Mouse (Mus musculus): ENCODE results near the gene Tmem144. TPM values are rescaled to one million over a fixed set of nuclear protein-coding genes. Genes with fewer than 3 reads are reported as not detected.

Tmem144 gene
- total and polyA plus RNA-seq, 3 experiments, result 0.59 to 2.0 (median 1.3) TPM

DNA sequence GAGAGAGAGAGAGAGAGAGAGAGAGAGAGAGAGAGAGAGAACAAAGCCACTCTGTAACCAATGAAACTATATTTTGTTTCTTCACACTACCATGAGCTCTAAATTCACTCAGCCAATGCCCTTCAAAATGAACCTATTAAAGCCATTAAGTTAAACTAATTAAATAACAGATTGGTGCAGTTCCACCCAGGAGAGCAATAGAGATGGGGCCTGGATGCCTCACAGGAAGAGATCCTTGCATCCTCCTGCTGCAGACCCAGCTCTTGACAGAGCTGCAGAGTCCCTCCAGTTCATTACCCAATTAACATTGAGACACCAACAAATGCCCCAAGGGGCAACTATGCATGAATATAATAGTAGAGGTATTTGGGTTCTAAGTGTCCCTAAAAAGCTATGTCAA lies 23.3 kb downstream of the Tmem144 start:
- TF ChIP-seq ZKSCAN1 (IDR thresholded peaks at IDR 0.05; ENCODE audit: borderline replicate concordance, low read depth, low read length) (no peak), SIN3A (IDR thresholded peaks at IDR 0.05; ENCODE audit: low read length) (no peak), IRF4 (IDR thresholded peaks at IDR 0.05; ENCODE audit: low read depth, low read length) (no peak), SMC3 (IDR thresholded peaks at IDR 0.05; ENCODE audit: low read depth, low read length) (no peak), POLR2AphosphoS2 (IDR thresholded peaks at IDR 0.05; ENCODE audit: low read depth, low read length) (no peak), JUND (conservative IDR thresholded peaks at IDR 0.05; ENCODE audit: low read depth, low read length) (no peak), HCFC1 (IDR thresholded peaks at IDR 0.05; ENCODE audit: low read depth, low read length) (no peak), CTCF (conservative IDR thresholded peaks at IDR 0.05 in 1 of 2, IDR thresholded peaks at IDR 0.05 in 1 of 2; ENCODE audit: low read depth in 2 of 2, low read length in 2 of 2) (no peak), PAX5 (IDR thresholded peaks at IDR 0.05; ENCODE audit: low read length) (no peak), TBP (conservative IDR thresholded peaks at IDR 0.05; ENCODE audit: low read depth, low read length) (no peak), POLR2A (IDR thresholded peaks at IDR 0.05; ENCODE audit: low read depth, low read length) (no peak), E2F4 (IDR thresholded peaks at IDR 0.05; ENCODE audit: insufficient replicate concordance, low read depth, low read length) (no peak)
- in situ Hi-C loops (cut with MboI; ENCODE audit: low pct_ligation_motif_present, low pct_unique_long_range_greater_than_20kb, low sequenced_read_pairs) (no loop called here), dilution Hi-C loops (cut with MboI; ENCODE audit: extremely low pct_ligation_motif_present, extremely low pct_unique_long_range_greater_than_20kb, low sequenced_read_pairs) (no loop called here)
- no peak overlapping the region for H3K4me2 ChIP-seq (ENCODE audit: insufficient read depth, low read depth, poor library complexity, severe bottlenecking)
- no peaks in the 10 kb centered on the region for H3K27me3 ChIP-seq (replicated peaks)
- no peak overlapping the region for H3K4me3 ChIP-seq (replicated peaks in 1 of 3; ENCODE audit: low read depth in 2 of 3, low read length in 2 of 3, poor library complexity in 1 of 3)
- no peaks in the 10 kb centered on the region for H3K36me3 ChIP-seq (replicated peaks in 1 of 2; ENCODE audit: control insufficient read depth in 1 of 2, insufficient read depth in 1 of 2, low read length in 1 of 2)
- H3K9ac ChIP-seq (ENCODE audit: insufficient read depth, low read depth), result no peak overlapping the region
- H3K9me3 ChIP-seq (replicated peaks; ENCODE audit: low read length), result no peaks in the 10 kb centered on the region
- H3K4me1 ChIP-seq (ENCODE audit: control insufficient read depth in 1 of 2, insufficient read depth in 2 of 2), result no peaks in the 10 kb centered on the region
- DNase-seq (ENCODE audit: extremely low read depth), result no peak
- no peaks in the 10 kb centered on the region for H3K79me2 ChIP-seq (replicated peaks; ENCODE audit: control insufficient read depth, extremely low read depth, insufficient read depth, poor library complexity, severe bottlenecking)
- H3K27ac ChIP-seq (ENCODE audit: insufficient read depth, low read depth), result no peak overlapping the region

DNA sequence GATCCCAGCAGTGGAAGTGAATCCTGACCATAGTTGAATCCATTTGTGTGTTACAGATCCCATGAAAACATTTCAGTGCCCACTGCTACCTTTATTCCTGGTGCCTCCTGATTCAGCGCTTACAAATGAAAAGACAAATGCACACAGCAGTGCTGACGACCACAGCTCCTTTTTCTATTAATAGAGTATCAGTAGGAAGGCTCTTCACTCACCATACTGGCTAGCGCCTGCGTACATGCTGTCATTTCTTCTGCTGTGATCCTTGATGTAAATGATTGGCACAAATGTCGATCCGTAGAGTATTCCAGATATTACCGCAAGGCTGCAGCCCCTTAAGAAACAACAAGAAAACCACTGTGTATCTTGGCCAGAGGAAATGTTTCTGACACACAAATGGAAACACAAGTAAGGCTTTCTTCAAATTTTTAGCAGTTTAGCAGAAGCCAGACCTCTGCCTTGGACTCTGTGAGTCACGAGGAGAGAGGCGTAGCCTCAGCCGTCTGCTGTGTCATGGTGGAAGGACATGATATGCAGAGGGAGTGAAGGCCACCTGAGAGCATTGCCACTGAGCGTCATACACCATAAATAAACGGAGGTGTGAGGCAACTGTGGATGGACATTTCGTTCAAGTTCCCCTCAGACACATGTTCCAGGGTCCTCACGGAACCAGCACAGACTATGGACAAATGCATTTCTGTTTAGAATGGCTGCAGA lies 27.3 kb downstream of the Tmem144 start:
- Histone ChIP-seq H3K79me2 (replicated peaks; ENCODE audit: control insufficient read depth, extremely low read depth, insufficient read depth, poor library complexity, severe bottlenecking) (no peaks in the 10 kb centered on the region), H3K27me3 (replicated peaks) (no peaks in the 10 kb centered on the region), H3K36me3 (replicated peaks in 1 of 2; ENCODE audit: control insufficient read depth in 1 of 2, insufficient read depth in 1 of 2, low read length in 1 of 2) (no peaks in the 10 kb centered on the region), H3K4me1 (ENCODE audit: control insufficient read depth in 1 of 2, insufficient read depth in 2 of 2) (no peaks in the 10 kb centered on the region), H3K9ac (ENCODE audit: insufficient read depth, low read depth) (no peak overlapping the region), H3K4me2 (ENCODE audit: insufficient read depth, low read depth, poor library complexity, severe bottlenecking) (no peak overlapping the region), H3K4me3 (replicated peaks in 1 of 3; ENCODE audit: low read depth in 2 of 3, low read length in 2 of 3, poor library complexity in 1 of 3) (no peak overlapping the region), H3K27ac (ENCODE audit: insufficient read depth, low read depth) (no peak overlapping the region), H3K9me3 (replicated peaks; ENCODE audit: low read length) (no peaks in the 10 kb centered on the region)
- dilution Hi-C loops (cut with MboI; ENCODE audit: extremely low pct_ligation_motif_present, extremely low pct_unique_long_range_greater_than_20kb, low sequenced_read_pairs), result no loop called here
- in situ Hi-C loops (cut with MboI; ENCODE audit: low pct_ligation_motif_present, low pct_unique_long_range_greater_than_20kb, low sequenced_read_pairs), result no loop called here
- TF ChIP-seq POLR2AphosphoS2 (IDR thresholded peaks at IDR 0.05; ENCODE audit: low read depth, low read length), result no peak
- no peak for TF ChIP-seq NELFE (IDR thresholded peaks at IDR 0.05; ENCODE audit: low read depth, low read length)
- no peak for TF ChIP-seq USF1 (IDR thresholded peaks at IDR 0.05; ENCODE audit: low read depth, low read length)
- TF ChIP-seq TBP (conservative IDR thresholded peaks at IDR 0.05; ENCODE audit: low read depth, low read length), result no peak
- no peak for TF ChIP-seq NRF1 (IDR thresholded peaks at IDR 0.05; ENCODE audit: low read depth, low read length)
- TF ChIP-seq BHLHE40 (IDR thresholded peaks at IDR 0.05; ENCODE audit: low read depth, low read length), result no peak
- TF ChIP-seq PAX5 (IDR thresholded peaks at IDR 0.05; ENCODE audit: low read length), result no peak
- no peak for TF ChIP-seq ZKSCAN1 (IDR thresholded peaks at IDR 0.05; ENCODE audit: borderline replicate concordance, low read depth, low read length)
- no peak for TF ChIP-seq GABPA (IDR thresholded peaks at IDR 0.05; ENCODE audit: insufficient replicate concordance, low read depth, low read length)
- TF ChIP-seq HCFC1 (IDR thresholded peaks at IDR 0.05; ENCODE audit: low read depth, low read length), result no peak
- TF ChIP-seq MAZ (IDR thresholded peaks at IDR 0.05; ENCODE audit: low read depth, low read length), result no peak
- no peak for TF ChIP-seq MYC (IDR thresholded peaks at IDR 0.05; ENCODE audit: low read depth, low read length)
- no peak for TF ChIP-seq CHD2 (IDR thresholded peaks at IDR 0.05; ENCODE audit: low read length)
- no peak for TF ChIP-seq POLR2A (IDR thresholded peaks at IDR 0.05; ENCODE audit: low read depth, low read length)
- no peak for TF ChIP-seq MEF2A (IDR thresholded peaks at IDR 0.05; ENCODE audit: borderline replicate concordance, low read depth, low read length)
- no peak for TF ChIP-seq KAT2A (IDR thresholded peaks at IDR 0.05; ENCODE audit: insufficient replicate concordance, low read length)
- TF ChIP-seq CHD1 (IDR thresholded peaks at IDR 0.05; ENCODE audit: low read depth, low read length), result no peak
- TF ChIP-seq RAD21 (IDR thresholded peaks at IDR 0.05; ENCODE audit: low read depth, low read length), result no peak
- no peak for DNase-seq (ENCODE audit: extremely low read depth)
